Mouse (Mus musculus) cerebellum, adult 2 months (tissue): Measurements from ENCODE around the gene Slc4a4. TPM values are rescaled to one million over a fixed set of nuclear protein-coding genes. Genes with fewer than 3 reads are reported as not detected.
A peak's percentile ranks its signal among the peaks of the same experiment; 100 is the strongest.

Experiments
- DNase-seq, 2 experiments: peaks; one replicate each; pipeline ENCODE4 v3.0.0; 2021
- H3K27ac ChIP-seq: fragments of 200-500 bp; 2 replicates; pipeline ENCODE4 v1.5.1; 2012; ENCODE audit warnings: low read length, control low read depth, inconsistent platforms; ENCODE audit not compliant: insufficient read depth
- H3K27me3 ChIP-seq: fragments of 200-500 bp; 2 replicates; pipeline ENCODE4 v1.6.1; 2012; ENCODE audit warnings: inconsistent platforms, mild to moderate bottlenecking, low read length, moderate library complexity; ENCODE audit not compliant: control insufficient read depth, insufficient read depth
- H3K4me1 ChIP-seq: fragments of 200-500 bp; 2 replicates; pipeline ENCODE4 v1.6.1; 2011; ENCODE audit warnings: low read length; ENCODE audit not compliant: control insufficient read depth, insufficient read depth
- H3K4me3 ChIP-seq: fragments of 200-500 bp; replicated peaks from 2 replicates; pipeline ENCODE3; 2011; ENCODE audit warnings: mild to moderate bottlenecking, low read depth, low read length, control low read depth; ENCODE audit not compliant: insufficient read depth
- CTCF ChIP-seq: fragments of 200-500 bp; IDR thresholded peaks from 2 replicates; pipeline ENCODE4 v1.5.1; 2011; ENCODE audit warnings: low read depth, mild to moderate bottlenecking, control low read depth, low read length, moderate library complexity, borderline replicate concordance; ENCODE audit not compliant: insufficient read depth
- POLR2A ChIP-seq: fragments of 200-500 bp; IDR thresholded peaks from 2 replicates; pipeline ENCODE4 v1.6.1; 2011; ENCODE audit warnings: low read length, control low read depth, borderline replicate concordance; ENCODE audit not compliant: insufficient read depth
- WGBS: fragments of 180-500 bp; shearing (Covaris S2); methylation state at CpG from one replicate; pipeline ENCODE4 v1.1.7; 2018; 5-methylcytosine and 5-hydroxymethylcytosine counted together
- polyA plus RNA-seq: library from polyadenylated mRNA; depleted of rRNA; stranded (reverse); fragments of >200 nt; gene quantifications from 2 replicates; pipeline ENCODE4 v1.2.3, GENCODE M21; 2012

The Slc4a4 gene
- polyA plus RNA-seq, 1 experiment = 118 TPM

DNA sequence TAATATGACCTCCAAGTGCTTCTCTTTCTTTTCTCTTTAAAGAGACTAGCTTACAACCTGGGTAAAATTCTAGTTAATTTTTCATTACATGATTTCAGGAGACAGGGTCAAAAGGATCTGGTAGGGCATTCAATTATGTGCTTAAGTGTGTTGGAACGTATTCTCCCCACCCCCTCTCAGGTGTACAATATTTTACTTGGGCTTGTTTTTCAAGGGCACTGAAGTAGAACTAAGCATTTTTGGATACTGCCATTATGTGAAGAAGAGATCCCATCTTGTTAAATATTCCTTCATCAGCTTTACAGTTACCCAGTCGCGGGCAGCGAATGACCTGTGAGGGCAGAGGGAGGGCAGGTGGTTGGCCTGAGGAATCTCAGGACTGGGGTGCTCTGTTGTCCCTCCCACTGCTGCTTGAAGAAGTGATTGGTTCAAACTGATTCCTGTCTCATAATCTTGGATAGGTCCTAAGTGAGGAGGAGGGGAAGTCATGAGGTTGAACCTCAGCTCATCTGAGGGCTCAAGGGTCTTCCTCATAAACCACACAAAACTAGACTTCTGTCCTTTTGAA, 141.0 kb downstream of the Slc4a4 start:
- 97% methylated on average over 4 of the region's 4 CpGs for WGBS
- DNase-seq = no peak
- H3K4me1 ChIP-seq = peaks cover 5% of the 10 kb centered on the region

DNA sequence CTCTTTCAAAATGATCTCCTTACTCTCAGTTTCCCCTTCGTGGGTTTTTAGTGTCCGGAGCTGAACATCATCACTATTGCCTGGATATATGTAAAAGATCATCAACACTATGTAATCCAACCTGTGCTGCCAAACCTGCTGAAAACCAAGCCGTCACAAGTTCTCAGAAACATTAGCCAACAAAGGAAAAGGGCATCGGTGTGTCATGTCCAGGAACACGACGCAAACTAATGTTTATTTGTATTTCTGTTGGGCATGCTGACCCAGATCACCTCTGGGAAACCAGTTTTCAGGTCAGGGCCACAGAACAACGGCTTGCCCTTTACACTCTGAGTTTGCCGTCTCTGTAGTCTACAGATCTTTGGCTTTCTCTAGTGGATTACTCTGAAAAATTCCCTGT, 146.0 kb downstream of the Slc4a4 start:
- WGBS = 87% methylated on average over 8 of the region's 8 CpGs
- H3K4me1 ChIP-seq = no peaks in the 10 kb centered on the region; the same call in none of the 2 replicates
- TF ChIP-seq POLR2A = no peak
- no peak for TF ChIP-seq CTCF
- no peaks in the 10 kb centered on the region for H3K27me3 ChIP-seq
- no peak overlapping the region for H3K27ac ChIP-seq
- no peak for DNase-seq
- no peak overlapping the region for H3K4me3 ChIP-seq

More for the DNA sequence above, 141.0 kb downstream of the Slc4a4 start:
- Histone ChIP-seq H3K27me3 (no peaks in the 10 kb centered on the region), H3K27ac (no peak overlapping the region), H3K4me3 (no peak overlapping the region)
- TF ChIP-seq POLR2A (no peak), CTCF (no peak)

DNA sequence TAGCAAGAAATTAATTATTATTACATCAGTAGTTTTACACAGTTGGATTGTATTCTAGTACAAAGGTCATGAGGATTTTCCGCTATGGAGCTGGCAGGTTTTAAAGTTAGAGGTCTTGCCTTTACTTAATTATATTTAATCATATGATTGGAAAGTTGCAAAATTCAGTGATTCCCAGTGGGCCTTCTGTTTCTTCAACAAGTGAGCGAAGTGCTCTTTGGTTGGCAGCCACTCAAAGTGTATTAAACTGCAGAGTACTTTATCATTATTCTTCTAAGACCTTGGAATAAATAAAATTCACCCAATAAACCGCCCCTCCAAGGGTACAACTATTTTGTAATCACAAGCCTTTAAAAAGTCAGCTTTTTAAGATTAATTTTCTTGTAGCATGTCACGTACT, 146.6 kb downstream of the Slc4a4 start:
- WGBS = 81% methylated on average over 4 of the region's 4 CpGs
- Histone ChIP-seq H3K27me3 (no peaks in the 10 kb centered on the region), H3K4me1 (peaks cover 2% of the 10 kb centered on the region), H3K4me3 (no peak overlapping the region), H3K27ac (no peak overlapping the region)
- no peak for DNase-seq
- TF ChIP-seq CTCF (no peak), POLR2A (no peak)

DNA sequence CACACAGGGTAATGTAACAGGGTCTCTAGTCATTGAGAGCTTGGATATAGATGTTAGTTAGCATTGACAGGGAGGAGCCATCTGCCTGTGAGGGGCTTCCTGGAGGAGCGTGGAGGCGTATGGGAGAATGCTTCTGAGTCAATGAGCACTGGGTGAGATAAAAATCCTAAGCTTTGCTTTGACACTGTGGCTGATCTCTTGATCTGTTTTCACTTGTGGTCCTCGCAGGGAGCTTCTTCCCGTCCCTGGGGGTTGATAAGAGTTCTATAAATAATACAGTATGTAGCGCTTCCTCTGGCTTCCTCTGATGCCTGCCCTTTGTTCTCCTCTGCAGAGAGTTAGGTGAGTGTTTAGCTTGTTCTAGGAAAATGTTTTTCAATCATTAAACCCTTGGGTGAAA, 149.5 kb downstream of the Slc4a4 start:
- 16% methylated on average over 5 of the region's 5 CpGs for WGBS
- Histone ChIP-seq H3K27ac (no peak overlapping the region), H3K4me3 (no peak overlapping the region), H3K4me1 (peaks cover 4% of the 10 kb centered on the region), H3K27me3 (no peaks in the 10 kb centered on the region)
- TF ChIP-seq POLR2A (no peak), CTCF (no peak)
- no peak for DNase-seq

DNA sequence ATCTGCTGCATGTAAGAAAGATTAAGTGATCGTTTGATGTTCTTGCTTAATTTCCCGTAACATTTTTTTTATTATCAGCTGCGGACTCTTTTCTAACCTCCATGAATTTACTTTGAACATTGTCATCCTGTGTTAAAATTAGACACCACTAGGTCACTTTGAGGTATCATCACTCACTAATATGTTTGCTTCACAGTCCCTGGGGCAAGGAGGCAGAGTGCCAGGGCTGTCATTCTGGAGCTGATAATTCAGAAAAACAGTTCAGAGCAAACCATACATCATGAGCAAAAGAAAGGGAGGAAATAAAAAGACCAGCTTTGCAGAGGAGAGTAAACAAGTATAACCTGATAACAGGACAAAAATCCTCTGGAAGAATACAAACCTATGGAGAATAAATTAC, 154.2 kb downstream of the Slc4a4 start:
- no peak for DNase-seq
- 58% methylated on average over 3 of the region's 3 CpGs for WGBS
- no peak overlapping the region for H3K4me3 ChIP-seq
- peaks cover 7% of the 10 kb centered on the region for H3K4me1 ChIP-seq
- H3K27me3 ChIP-seq = no peaks in the 10 kb centered on the region
- TF ChIP-seq POLR2A (no peak), CTCF (no peak)
- H3K27ac ChIP-seq = no peak overlapping the region

DNA sequence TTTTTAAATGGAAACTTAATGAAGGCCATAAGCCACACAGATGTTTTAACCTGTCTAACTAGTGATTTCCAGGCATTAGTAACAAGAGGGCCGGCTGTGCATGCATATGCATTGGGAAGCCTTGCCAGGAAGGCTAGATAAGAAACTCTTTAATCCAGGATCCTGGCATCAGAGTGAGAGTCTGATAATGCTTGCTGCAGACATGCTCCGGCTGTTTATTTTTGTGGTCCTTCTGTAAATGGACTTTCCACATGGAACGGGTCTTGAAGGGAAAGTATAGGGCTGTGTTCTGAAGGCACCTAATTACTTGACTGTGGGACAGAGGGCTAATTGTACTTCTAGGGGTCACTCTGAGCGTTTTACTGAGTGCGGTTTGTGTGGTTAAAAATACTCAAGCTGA, 157.2 kb downstream of the Slc4a4 start:
- Histone ChIP-seq H3K4me3 (no peak overlapping the region), H3K27me3 (no peaks in the 10 kb centered on the region), H3K4me1 (peaks cover 3% of the 10 kb centered on the region; the same call in 1 of the 2 replicates), H3K27ac (no peak overlapping the region)
- no peak for DNase-seq
- TF ChIP-seq CTCF (no peak), POLR2A (no peak)
- WGBS = 47% methylated on average over 5 of the region's 5 CpGs

DNA sequence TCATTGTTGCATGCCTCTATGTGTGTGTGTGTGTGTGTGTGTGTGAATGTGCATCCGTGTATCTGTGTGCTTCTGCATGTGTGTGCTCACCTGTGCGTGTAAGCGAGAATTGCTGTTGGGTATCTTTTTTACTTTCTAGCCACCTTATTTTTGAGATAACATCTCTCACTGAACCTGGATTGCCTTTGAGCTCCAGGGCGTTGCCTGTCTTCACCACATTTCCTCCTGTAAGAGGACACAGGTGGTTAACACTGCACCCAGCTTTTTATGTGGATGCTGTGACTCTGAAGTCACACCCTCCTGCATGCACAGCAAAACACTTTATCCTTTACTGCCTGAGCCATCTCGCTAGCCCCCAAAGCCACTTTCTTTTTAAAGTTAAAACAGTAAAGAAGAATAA, 158.2 kb downstream of the Slc4a4 start:
- Histone ChIP-seq H3K4me3 (no peak overlapping the region), H3K4me1 (peaks cover 3% of the 10 kb centered on the region; the same call in 1 of the 2 replicates), H3K27me3 (no peaks in the 10 kb centered on the region), H3K27ac (no peak overlapping the region)
- no peak for DNase-seq
- TF ChIP-seq CTCF (no peak), POLR2A (no peak)
- WGBS = 90% methylated on average over 5 of the region's 5 CpGs

DNA sequence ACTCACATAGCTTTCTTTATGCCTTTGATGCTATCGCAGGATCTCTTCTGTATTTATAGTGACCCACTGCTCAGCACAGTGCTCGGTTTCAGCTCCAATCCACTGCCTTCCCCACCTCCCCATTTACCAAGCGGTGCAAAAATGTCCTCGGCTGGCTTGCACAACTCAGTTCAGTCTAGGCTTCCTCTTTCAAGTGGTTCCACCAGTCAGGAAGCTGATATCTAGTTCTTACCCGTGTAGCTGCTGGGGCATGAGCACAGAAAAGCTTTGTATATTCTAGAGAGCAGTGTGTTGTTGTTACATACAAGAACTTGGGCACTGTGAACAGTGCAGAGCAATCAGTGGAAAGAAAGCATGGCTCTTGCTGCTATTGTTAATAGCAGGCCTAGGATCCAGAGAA, 165.0 kb downstream of the Slc4a4 start:
- no peak for DNase-seq
- Histone ChIP-seq H3K27me3 (no peaks in the 10 kb centered on the region), H3K4me1 (peaks cover 21% of the 10 kb centered on the region), H3K27ac (peak overlapping the region; percentile 25; the same call in 1 of the 2 replicates), H3K4me3 (no peak overlapping the region)
- 82% methylated on average over 5 of the region's 5 CpGs for WGBS
- no peak for TF ChIP-seq POLR2A
- no peak for TF ChIP-seq CTCF
